Mouse (Mus musculus): ENCODE results near the gene Sergef. TPM values are rescaled to one million over a fixed set of nuclear protein-coding genes. Genes with fewer than 3 reads are reported as not detected.

The Sergef gene
- polyA plus RNA-seq, 1 experiment from 2014 or later: 12.3 TPM

GRCm38 (mm10) chr7:46423951-46424350, 215.7 kb downstream of the Sergef start:
- Histone ChIP-seq H3K9ac (ENCODE audit: low read depth, low read length) (no peak overlapping the region), H3K36me3 (ENCODE audit: control insufficient read depth, insufficient read depth, low read length) (no peaks in the 10 kb centered on the region), H3K4me2 (ENCODE audit: low read depth, low read length) (no peak overlapping the region), H3K4me1 (ENCODE audit: control insufficient read depth, insufficient read depth, low read length) (no peaks in the 10 kb centered on the region), H3K9me3 (ENCODE audit: control insufficient read depth, low read length) (no peaks in the 10 kb centered on the region), H3K27ac (replicated peaks; ENCODE audit: low read depth, low read length) (no peak overlapping the region), H3K4me3 (ENCODE audit: low read depth, low read length) (no peak overlapping the region), H3K27me3 (replicated peaks; ENCODE audit: control insufficient read depth, insufficient read depth, low read length) (no peaks in the 10 kb centered on the region)
- DNase-seq (ENCODE audit: low spot score) (no peak), ATAC-seq (ENCODE audit: low read depth) (no peak)
- 80% methylated on average over 3 of the region's 3 CpGs for WGBS

GRCm38 (mm10) chr7:46422764-46423412, 216.7 kb downstream of the Sergef start:
- ATAC-seq (ENCODE audit: low read depth) (no peak), DNase-seq (ENCODE audit: low spot score) (no peak)
- 48% methylated on average over 9 of the region's 18 CpGs for WGBS
- Histone ChIP-seq H3K4me1 (ENCODE audit: control insufficient read depth, insufficient read depth, low read length) (no peaks in the 10 kb centered on the region), H3K27me3 (replicated peaks; ENCODE audit: control insufficient read depth, insufficient read depth, low read length) (no peaks in the 10 kb centered on the region), H3K36me3 (ENCODE audit: control insufficient read depth, insufficient read depth, low read length) (no peaks in the 10 kb centered on the region), H3K4me2 (ENCODE audit: low read depth, low read length) (no peak overlapping the region), H3K9me3 (ENCODE audit: control insufficient read depth, low read length) (no peaks in the 10 kb centered on the region), H3K27ac (replicated peaks; ENCODE audit: low read depth, low read length) (no peak overlapping the region), H3K4me3 (ENCODE audit: low read depth, low read length) (no peak overlapping the region), H3K9ac (ENCODE audit: low read depth, low read length) (no peak overlapping the region)

- ATAC-seq (ENCODE audit: low read depth) (no peak), DNase-seq (ENCODE audit: low spot score) (no peak)
- Histone ChIP-seq H3K27me3 (replicated peaks; ENCODE audit: control insufficient read depth, insufficient read depth, low read length) (no peaks in the 10 kb centered on the region), H3K4me2 (ENCODE audit: low read depth, low read length) (no peak overlapping the region), H3K9ac (ENCODE audit: low read depth, low read length) (no peak overlapping the region), H3K4me3 (ENCODE audit: low read depth, low read length) (no peak overlapping the region), H3K4me1 (ENCODE audit: control insufficient read depth, insufficient read depth, low read length) (no peaks in the 10 kb centered on the region), H3K36me3 (ENCODE audit: control insufficient read depth, insufficient read depth, low read length) (no peaks in the 10 kb centered on the region), H3K9me3 (ENCODE audit: control insufficient read depth, low read length) (no peaks in the 10 kb centered on the region), H3K27ac (replicated peaks; ENCODE audit: low read depth, low read length) (no peak overlapping the region)
- 63% methylated on average over 8 of the region's 8 CpGs for WGBS
Measured at GRCm38 (mm10) chr7:46422052-46422763, 217.4 kb downstream of the Sergef start.

GRCm38 (mm10) chr7:46421535-46421934, 218.1 kb downstream of the Sergef start:
- no peak overlapping the region for H3K27ac ChIP-seq (replicated peaks; ENCODE audit: low read depth, low read length)
- 41% methylated on average over 5 of the region's 5 CpGs for WGBS
- H3K36me3 ChIP-seq (ENCODE audit: control insufficient read depth, insufficient read depth, low read length): no peaks in the 10 kb centered on the region
- H3K27me3 ChIP-seq (replicated peaks; ENCODE audit: control insufficient read depth, insufficient read depth, low read length): no peaks in the 10 kb centered on the region
- H3K4me2 ChIP-seq (ENCODE audit: low read depth, low read length): no peak overlapping the region
- no peak overlapping the region for H3K9ac ChIP-seq (ENCODE audit: low read depth, low read length)
- no peaks in the 10 kb centered on the region for H3K4me1 ChIP-seq (ENCODE audit: control insufficient read depth, insufficient read depth, low read length)
- no peak for DNase-seq (ENCODE audit: low spot score)
- no peak overlapping the region for H3K4me3 ChIP-seq (ENCODE audit: low read depth, low read length)
- ATAC-seq (ENCODE audit: low read depth): no peak
- no peaks in the 10 kb centered on the region for H3K9me3 ChIP-seq (ENCODE audit: control insufficient read depth, low read length)

GRCm38 (mm10) chr7:46418102-46418622, 221.4 kb downstream of the Sergef start:
- Histone ChIP-seq H3K27ac (replicated peaks; ENCODE audit: low read depth, low read length) (no peak overlapping the region), H3K4me1 (ENCODE audit: control insufficient read depth, insufficient read depth, low read length) (no peaks in the 10 kb centered on the region), H3K4me2 (ENCODE audit: low read depth, low read length) (no peak overlapping the region), H3K36me3 (ENCODE audit: control insufficient read depth, insufficient read depth, low read length) (no peaks in the 10 kb centered on the region), H3K27me3 (replicated peaks; ENCODE audit: control insufficient read depth, insufficient read depth, low read length) (no peaks in the 10 kb centered on the region), H3K4me3 (ENCODE audit: low read depth, low read length) (no peak overlapping the region), H3K9ac (ENCODE audit: low read depth, low read length) (no peak overlapping the region), H3K9me3 (ENCODE audit: control insufficient read depth, low read length) (no peaks in the 10 kb centered on the region)
- DNase-seq (ENCODE audit: low spot score) (no peak), ATAC-seq (ENCODE audit: low read depth) (no peak)
- WGBS: 67% methylated on average over 16 of the region's 16 CpGs

GRCm38 (mm10) chr7:46417467-46417866, 222.1 kb downstream of the Sergef start:
- Histone ChIP-seq H3K4me2 (ENCODE audit: low read depth, low read length) (no peak overlapping the region), H3K27ac (replicated peaks; ENCODE audit: low read depth, low read length) (no peak overlapping the region), H3K27me3 (replicated peaks; ENCODE audit: control insufficient read depth, insufficient read depth, low read length) (no peaks in the 10 kb centered on the region), H3K4me1 (ENCODE audit: control insufficient read depth, insufficient read depth, low read length) (no peaks in the 10 kb centered on the region), H3K9me3 (ENCODE audit: control insufficient read depth, low read length) (no peaks in the 10 kb centered on the region), H3K9ac (ENCODE audit: low read depth, low read length) (no peak overlapping the region), H3K4me3 (ENCODE audit: low read depth, low read length) (no peak overlapping the region), H3K36me3 (ENCODE audit: control insufficient read depth, insufficient read depth, low read length) (no peaks in the 10 kb centered on the region)
- ATAC-seq (ENCODE audit: low read depth) (no peak), DNase-seq (ENCODE audit: low spot score) (no peak)
- 72% methylated on average over 7 of the region's 7 CpGs for WGBS

GRCm38 (mm10) chr7:46415818-46416425, 223.7 kb downstream of the Sergef start:
- DNase-seq (ENCODE audit: low spot score) (no peak), ATAC-seq (ENCODE audit: low read depth) (no peak)
- Histone ChIP-seq H3K36me3 (ENCODE audit: control insufficient read depth, insufficient read depth, low read length) (no peaks in the 10 kb centered on the region), H3K4me2 (ENCODE audit: low read depth, low read length) (no peak overlapping the region), H3K27ac (replicated peaks; ENCODE audit: low read depth, low read length) (no peak overlapping the region), H3K4me3 (ENCODE audit: low read depth, low read length) (no peak overlapping the region), H3K4me1 (ENCODE audit: control insufficient read depth, insufficient read depth, low read length) (no peaks in the 10 kb centered on the region), H3K9ac (ENCODE audit: low read depth, low read length) (no peak overlapping the region), H3K9me3 (ENCODE audit: control insufficient read depth, low read length) (no peaks in the 10 kb centered on the region), H3K27me3 (replicated peaks; ENCODE audit: control insufficient read depth, insufficient read depth, low read length) (no peaks in the 10 kb centered on the region)
- 63% methylated on average over 14 of the region's 14 CpGs for WGBS

GRCm38 (mm10) chr7:46413959-46414725, 225.5 kb downstream of the Sergef start:
- 76% methylated on average over 6 of the region's 6 CpGs for WGBS
- H3K9ac ChIP-seq (ENCODE audit: low read depth, low read length): no peak overlapping the region
- no peak overlapping the region for H3K4me3 ChIP-seq (ENCODE audit: low read depth, low read length)
- ATAC-seq (ENCODE audit: low read depth) (no peak), DNase-seq (ENCODE audit: low spot score) (no peak)
- H3K9me3 ChIP-seq (ENCODE audit: control insufficient read depth, low read length): no peaks in the 10 kb centered on the region
- H3K36me3 ChIP-seq (ENCODE audit: control insufficient read depth, insufficient read depth, low read length): no peaks in the 10 kb centered on the region
- no peaks in the 10 kb centered on the region for H3K27me3 ChIP-seq (replicated peaks; ENCODE audit: control insufficient read depth, insufficient read depth, low read length)
- no peak overlapping the region for H3K27ac ChIP-seq (replicated peaks; ENCODE audit: low read depth, low read length)
- H3K4me1 ChIP-seq (ENCODE audit: control insufficient read depth, insufficient read depth, low read length): no peaks in the 10 kb centered on the region
- no peak overlapping the region for H3K4me2 ChIP-seq (ENCODE audit: low read depth, low read length)

All from embryonic facial prominence, embryonic 14.5 days (tissue).